Mouse (Mus musculus) E14TG2a.4 (cell line): ENCODE results near the gene Jpt1.

Experiments used
- CTCF ChIP-seq: conservative IDR thresholded peaks from 2 replicates; pipeline ENCODE4 v1.5.1; 2014; ENCODE audit warnings: low read length
- POU5F1 ChIP-seq: IDR thresholded peaks from 2 replicates; pipeline ENCODE4 v1.6.1; 2014; ENCODE audit warnings: low read length, borderline replicate concordance

- no peak for TF ChIP-seq CTCF
- TF ChIP-seq POU5F1: no peak
Observed at GRCm38 (mm10) chr11:115511121-115511520, 3.1 kb downstream of the Jpt1 start.
